Mouse (Mus musculus): ENCODE results near the gene Rec8. TPM values are rescaled to one million over a fixed set of nuclear protein-coding genes. Genes with fewer than 3 reads are reported as not detected.

The Rec8 gene
- polyA plus RNA-seq, 1 experiment = 11.4 TPM

DNA sequence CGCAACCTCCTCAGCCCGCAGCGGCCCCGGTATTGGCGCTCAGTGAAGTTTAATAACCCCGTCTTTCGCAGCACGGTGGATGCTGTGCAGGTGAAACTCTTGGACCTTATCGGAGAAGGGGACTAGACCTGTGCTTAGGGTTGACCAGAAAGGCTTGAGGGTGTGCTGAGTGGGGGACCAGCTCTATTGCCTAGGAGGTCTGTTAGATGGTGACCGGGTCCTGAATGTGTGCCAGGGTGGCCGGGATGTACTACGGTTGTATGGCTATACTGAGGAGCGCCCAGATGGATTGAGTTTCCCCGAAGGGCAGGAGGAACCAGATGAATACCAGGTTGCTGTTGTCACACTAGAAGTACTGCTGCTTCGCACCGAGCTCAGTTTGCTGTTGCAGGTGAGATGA lies 25.6 kb upstream of the Rec8 start:
- no peak for DNase-seq
- WGBS = 1% methylated on average over 16 of the region's 16 CpGs
- Histone ChIP-seq H3K27ac (ENCODE audit: insufficient read depth, low read depth, low read length) (peak overlapping the region; percentile 96), H3K36me3 (ENCODE audit: control insufficient read depth, insufficient read depth, low read length) (peaks cover 9% of the 10 kb centered on the region), H3K4me1 (ENCODE audit: control insufficient read depth, insufficient read depth, low read length) (no peaks in the 10 kb centered on the region), H3K4me3 (ENCODE audit: insufficient read depth, low read depth, low read length) (peak overlapping the region; percentile 89), H3K27me3 (replicated peaks; ENCODE audit: control insufficient read depth, insufficient read depth, low read length) (no peaks in the 10 kb centered on the region)
- TF ChIP-seq CTCF (conservative IDR thresholded peaks at IDR 0.05; ENCODE audit: insufficient read depth, insufficient read length, low read depth, low read length) (no peak), POLR2A (IDR thresholded peaks at IDR 0.05; ENCODE audit: low read depth, low read length) (no peak)

DNA sequence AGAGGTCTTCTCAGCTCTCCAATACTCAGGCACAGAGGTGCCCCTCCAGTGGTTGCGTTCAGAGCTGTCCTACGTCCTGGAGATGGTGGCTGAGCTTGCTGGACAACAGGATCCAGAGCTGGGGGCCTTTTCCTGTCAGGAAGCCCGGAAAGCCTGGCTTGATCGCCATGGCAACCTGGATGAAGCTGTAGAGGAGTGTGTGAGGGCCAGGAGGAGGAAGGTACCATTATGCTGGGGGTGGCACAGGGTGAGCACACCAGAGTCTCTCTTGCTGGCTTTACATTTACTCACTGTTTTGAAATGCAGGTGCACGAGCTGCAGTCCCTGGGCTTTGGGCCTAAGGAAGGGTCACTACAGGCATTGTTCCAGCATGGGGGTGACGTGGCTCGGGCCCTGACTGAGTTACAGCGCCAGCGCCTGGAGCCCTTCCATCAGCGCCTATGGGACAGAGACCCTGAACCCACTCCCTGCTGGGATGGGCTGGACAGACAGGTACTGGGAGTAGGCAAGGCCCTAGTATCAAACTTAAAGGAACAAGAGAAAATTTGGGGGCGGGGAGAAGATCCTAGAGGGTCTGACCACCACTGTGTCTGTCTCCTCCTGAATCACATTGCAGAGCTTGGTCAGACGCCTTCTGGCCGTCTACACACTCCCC lies 21.7 kb upstream of the Rec8 start:
- no peaks in the 10 kb centered on the region for H3K27me3 ChIP-seq (replicated peaks; ENCODE audit: control insufficient read depth, insufficient read depth, low read length)
- no peak for TF ChIP-seq POLR2A (IDR thresholded peaks at IDR 0.05; ENCODE audit: low read depth, low read length)
- TF ChIP-seq CTCF (conservative IDR thresholded peaks at IDR 0.05; ENCODE audit: insufficient read depth, insufficient read length, low read depth, low read length) = no peak
- no peak overlapping the region for H3K4me3 ChIP-seq (ENCODE audit: insufficient read depth, low read depth, low read length)
- H3K4me1 ChIP-seq (ENCODE audit: control insufficient read depth, insufficient read depth, low read length) = no peaks in the 10 kb centered on the region
- peak; percentile 28 for DNase-seq
- H3K36me3 ChIP-seq (ENCODE audit: control insufficient read depth, insufficient read depth, low read length) = peaks cover 9% of the 10 kb centered on the region
- 84% methylated on average over 13 of the region's 13 CpGs for WGBS
- no peak overlapping the region for H3K27ac ChIP-seq (ENCODE audit: insufficient read depth, low read depth, low read length)

DNA sequence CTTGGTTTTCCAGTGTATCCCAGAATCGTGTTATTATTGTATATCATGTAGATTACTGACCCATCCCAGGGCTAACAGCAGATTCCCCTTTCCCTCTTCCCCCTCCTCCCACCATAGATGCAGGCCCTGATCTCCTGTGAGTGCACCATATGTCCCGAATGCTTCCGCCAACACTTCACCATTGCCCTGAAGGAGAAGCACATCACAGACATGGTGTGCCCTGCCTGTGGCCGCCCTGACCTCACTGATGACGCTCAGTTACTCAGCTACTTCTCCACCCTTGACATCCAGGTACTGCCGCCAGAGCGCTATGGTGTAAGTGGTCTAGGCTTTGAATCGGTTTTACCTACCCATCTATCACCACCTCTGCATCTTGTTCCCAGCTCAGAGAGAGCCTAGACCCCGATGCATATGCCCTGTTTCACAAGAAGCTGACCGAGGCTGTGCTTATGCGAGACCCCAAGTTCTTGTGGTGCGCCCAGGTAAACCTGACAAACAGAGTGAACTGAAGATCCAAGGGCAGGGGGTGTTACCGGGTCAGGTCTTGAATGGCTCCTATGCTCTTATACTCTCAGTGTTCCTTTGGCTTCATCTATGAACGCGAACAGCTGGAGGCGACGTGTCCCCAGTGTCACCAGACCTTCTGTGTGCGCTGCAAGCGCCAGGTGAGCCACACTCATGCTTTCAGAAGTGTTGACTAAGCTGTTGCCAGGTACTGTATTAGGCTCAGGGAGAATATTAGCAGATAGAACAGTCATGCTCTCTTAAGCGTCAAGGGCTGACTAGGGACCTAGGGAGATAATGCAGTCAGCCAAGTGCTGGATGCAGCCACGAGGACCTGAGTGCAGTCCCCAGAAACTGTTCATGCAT lies 19.1 kb upstream of the Rec8 start:
- no peak for TF ChIP-seq POLR2A (IDR thresholded peaks at IDR 0.05; ENCODE audit: low read depth, low read length)
- TF ChIP-seq CTCF (conservative IDR thresholded peaks at IDR 0.05; ENCODE audit: insufficient read depth, insufficient read length, low read depth, low read length) = no peak
- Histone ChIP-seq H3K27me3 (replicated peaks; ENCODE audit: control insufficient read depth, insufficient read depth, low read length) (no peaks in the 10 kb centered on the region), H3K36me3 (ENCODE audit: control insufficient read depth, insufficient read depth, low read length) (peaks cover 10% of the 10 kb centered on the region), H3K4me1 (ENCODE audit: control insufficient read depth, insufficient read depth, low read length) (0 out of 2 replicates have a peak, but pooled peaks cover 3% of the 10 kb centered on the region), H3K27ac (ENCODE audit: insufficient read depth, low read depth, low read length) (no peak overlapping the region), H3K4me3 (ENCODE audit: insufficient read depth, low read depth, low read length) (no peak overlapping the region)
- WGBS = 91% methylated on average over 21 of the region's 21 CpGs
- no peak for DNase-seq

DNA sequence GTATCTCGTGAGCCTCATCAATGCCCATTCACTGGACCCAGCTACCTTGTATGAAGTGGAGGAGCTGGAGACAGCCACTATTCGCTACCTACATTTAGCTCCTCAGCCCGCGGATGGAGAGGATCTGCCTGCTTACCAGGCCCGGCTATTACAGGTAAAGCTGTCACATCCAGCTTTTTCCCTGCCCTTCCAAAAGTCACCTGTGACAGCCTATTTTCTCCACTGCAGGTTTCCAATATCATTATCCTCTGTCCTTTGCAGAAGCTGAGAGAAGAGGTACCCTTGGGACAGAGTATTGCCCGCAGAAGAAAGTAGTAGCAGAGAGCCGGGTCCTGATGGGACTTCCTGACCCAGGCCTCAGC lies 14.6 kb upstream of the Rec8 start, which contains the start of gene Irf9:
TSS of gene Irf9 (plus strand) at position 301 of the 362 bp plus-strand sequence.
- H3K36me3 ChIP-seq (ENCODE audit: control insufficient read depth, insufficient read depth, low read length) = peaks cover 4% of the 10 kb centered on the region; the same call in 1 of the 2 replicates
- H3K4me3 ChIP-seq (ENCODE audit: insufficient read depth, low read depth, low read length) = peak within 1 kb of the TSS; percentile 68
- H3K27ac ChIP-seq (ENCODE audit: insufficient read depth, low read depth, low read length) = peak within 1 kb of the TSS; percentile 97
- TF ChIP-seq POLR2A (IDR thresholded peaks at IDR 0.05; ENCODE audit: low read depth, low read length) = no peak
- TF ChIP-seq CTCF (conservative IDR thresholded peaks at IDR 0.05; ENCODE audit: insufficient read depth, insufficient read length, low read depth, low read length) = no peak
- DNase-seq = no peak
- 62% methylated on average over 7 of the region's 7 CpGs for WGBS
- H3K27me3 ChIP-seq (replicated peaks; ENCODE audit: control insufficient read depth, insufficient read depth, low read length) = no peaks in the 10 kb centered on the region
- H3K4me1 ChIP-seq (ENCODE audit: control insufficient read depth, insufficient read depth, low read length) = peaks cover 6% of the 10 kb centered on the region; the same call in 1 of the 2 replicates

DNA sequence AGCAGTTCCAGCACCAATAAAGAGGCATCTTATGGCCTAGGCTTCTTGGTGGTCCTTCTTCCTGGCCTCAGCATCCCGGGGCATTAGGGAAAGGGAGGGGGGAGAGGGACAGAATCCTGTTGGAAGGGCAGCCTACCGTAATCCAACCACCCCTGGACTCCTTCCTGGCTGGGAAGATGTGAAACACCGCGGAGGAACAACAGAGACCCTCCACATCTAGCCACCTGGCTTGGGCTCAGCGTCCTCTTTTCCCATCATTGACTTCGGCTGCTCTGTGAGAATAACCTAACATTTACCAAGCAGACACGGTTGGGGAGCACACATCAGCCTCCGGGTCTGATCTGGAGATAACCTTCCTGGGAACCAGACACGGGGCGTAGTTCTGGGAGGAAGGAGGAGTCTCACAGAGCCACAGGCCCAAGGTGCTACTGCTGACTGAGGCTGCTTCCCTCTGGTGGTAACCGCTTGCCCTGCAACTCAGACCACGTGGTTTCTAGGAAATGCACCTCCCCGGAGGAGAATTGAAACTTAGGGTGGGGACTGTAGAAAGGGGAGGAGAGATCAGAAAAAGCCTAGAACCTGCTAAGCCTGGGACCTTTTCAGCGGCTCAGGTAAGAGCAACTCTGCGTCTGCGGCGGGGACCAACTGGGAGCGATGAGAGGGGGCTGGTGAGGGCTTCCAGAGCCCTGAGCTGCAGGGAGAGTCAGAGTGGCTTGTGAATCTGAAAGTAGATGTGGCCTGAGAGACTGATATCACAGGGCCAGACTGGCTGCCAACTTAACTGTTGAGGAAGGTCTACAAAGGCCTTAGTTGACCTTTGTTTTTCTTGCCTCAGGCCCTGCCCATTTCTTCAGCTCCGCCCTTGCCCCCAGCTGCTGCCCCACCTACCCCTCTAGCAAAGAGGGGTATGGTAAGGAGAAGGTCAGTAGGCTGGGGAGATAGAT lies 13.9 kb upstream of the Rec8 start:
- H3K27ac ChIP-seq (ENCODE audit: insufficient read depth, low read depth, low read length) = peak overlapping the region; percentile 97
- H3K4me1 ChIP-seq (ENCODE audit: control insufficient read depth, insufficient read depth, low read length) = peaks cover 6% of the 10 kb centered on the region; the same call in 1 of the 2 replicates
- H3K36me3 ChIP-seq (ENCODE audit: control insufficient read depth, insufficient read depth, low read length) = peaks cover 10% of the 10 kb centered on the region
- no peaks in the 10 kb centered on the region for H3K27me3 ChIP-seq (replicated peaks; ENCODE audit: control insufficient read depth, insufficient read depth, low read length)
- WGBS = 6% methylated on average over 19 of the region's 19 CpGs
- DNase-seq = peak; percentile 98
- peak overlapping the region; percentile 68 for H3K4me3 ChIP-seq (ENCODE audit: insufficient read depth, low read depth, low read length)
- TF ChIP-seq POLR2A (IDR thresholded peaks at IDR 0.05; ENCODE audit: low read depth, low read length) = peak; percentile 40
- peak; percentile 95 for TF ChIP-seq CTCF (conservative IDR thresholded peaks at IDR 0.05; ENCODE audit: insufficient read depth, insufficient read length, low read depth, low read length)

DNA sequence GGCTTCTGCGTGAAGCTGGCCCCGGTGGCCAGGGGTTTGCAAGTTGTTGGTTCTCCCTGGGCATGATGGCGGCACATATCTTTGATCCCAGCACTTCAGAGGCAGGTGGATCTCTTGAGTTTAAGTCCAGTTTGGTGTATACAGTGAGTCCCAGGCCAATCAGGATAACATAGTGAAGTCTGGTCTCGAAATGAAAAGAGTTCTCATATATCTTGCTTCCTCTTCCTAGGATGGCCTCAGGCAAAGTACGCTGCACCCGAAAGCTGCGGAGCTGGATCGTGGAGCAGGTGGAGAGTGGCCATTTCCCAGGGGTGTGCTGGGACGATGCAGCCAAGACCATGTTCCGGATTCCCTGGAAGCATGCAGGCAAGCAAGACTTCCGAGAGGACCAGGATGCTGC lies 13.0 kb upstream of the Rec8 start:
- Histone ChIP-seq H3K36me3 (ENCODE audit: control insufficient read depth, insufficient read depth, low read length) (peaks cover 10% of the 10 kb centered on the region), H3K4me1 (ENCODE audit: control insufficient read depth, insufficient read depth, low read length) (peaks cover 6% of the 10 kb centered on the region; the same call in 1 of the 2 replicates), H3K4me3 (ENCODE audit: insufficient read depth, low read depth, low read length) (peak overlapping the region; percentile 37), H3K27ac (ENCODE audit: insufficient read depth, low read depth, low read length) (peak overlapping the region; percentile 69), H3K27me3 (replicated peaks; ENCODE audit: control insufficient read depth, insufficient read depth, low read length) (no peaks in the 10 kb centered on the region)
- no peak for DNase-seq
- WGBS = 75% methylated on average over 11 of the region's 11 CpGs
- no peak for TF ChIP-seq CTCF (conservative IDR thresholded peaks at IDR 0.05; ENCODE audit: insufficient read depth, insufficient read length, low read depth, low read length)
- no peak for TF ChIP-seq POLR2A (IDR thresholded peaks at IDR 0.05; ENCODE audit: low read depth, low read length)
